Mouse (Mus musculus) kidney, adult 9 months (tissue): ENCODE measurements around the gene Ppara.

ENCODE experiments used
- DNase-seq: peaks from one replicate; pipeline ENCODE4 v3.0.0; 2022

The Ppara gene

GRCm38 (mm10) chr15:85730027-85730426 lies 4.8 kb upstream of the Ppara start:
- DNase-seq, result no peak

- peak; percentile 93 for DNase-seq
These were observed 2.7 kb upstream of the Ppara start for GRCm38 (mm10) chr15:85731885-85732603.

- peak; percentile 96 for DNase-seq
These were observed 2.2 kb upstream of the Ppara start for GRCm38 (mm10) chr15:85732604-85732968.

GRCm38 (mm10) chr15:85733686-85734085 lies 1.1 kb upstream of the Ppara start:
- peak; percentile 90 for DNase-seq

GRCm38 (mm10) chr15:85734148-85734547 lies 635 bp upstream of the Ppara start:
- DNase-seq, result peak; percentile 59

- peak; percentile 98 for DNase-seq
These were observed 466 bp downstream of the Ppara start for GRCm38 (mm10) chr15:85735063-85735835.

GRCm38 (mm10) chr15:85735836-85736190 lies 1.0 kb downstream of the Ppara start:
- DNase-seq, result no peak

- no peak for DNase-seq
These were observed 1.7 kb downstream of the Ppara start for GRCm38 (mm10) chr15:85736506-85736905.

- no peak for DNase-seq
These were observed 3.6 kb downstream of the Ppara start for GRCm38 (mm10) chr15:85738416-85738815.

GRCm38 (mm10) chr15:85738939-85739338 lies 4.2 kb downstream of the Ppara start:
- no peak for DNase-seq

- no peak for DNase-seq
These were observed 7.8 kb downstream of the Ppara start for GRCm38 (mm10) chr15:85742608-85743007.

- DNase-seq, result peak; percentile 69
These were observed 9.2 kb downstream of the Ppara start for GRCm38 (mm10) chr15:85743946-85744345.

GRCm38 (mm10) chr15:85746178-85746577 lies 11.4 kb downstream of the Ppara start:
- no peak for DNase-seq

- DNase-seq, result no peak
These were observed 11.9 kb downstream of the Ppara start for GRCm38 (mm10) chr15:85746671-85747070.

GRCm38 (mm10) chr15:85747951-85748350 lies 13.2 kb downstream of the Ppara start:
- DNase-seq, result no peak

GRCm38 (mm10) chr15:85748466-85748865 lies 13.7 kb downstream of the Ppara start:
- DNase-seq, result no peak

- peak; percentile 54 for DNase-seq
These were observed 14.4 kb downstream of the Ppara start for GRCm38 (mm10) chr15:85749141-85749540.

- peak; percentile 71 for DNase-seq
These were observed 15.3 kb downstream of the Ppara start for GRCm38 (mm10) chr15:85750115-85750514.

- no peak for DNase-seq
These were observed 17.9 kb downstream of the Ppara start for GRCm38 (mm10) chr15:85752655-85753054.

GRCm38 (mm10) chr15:85754033-85754650 lies 19.4 kb downstream of the Ppara start:
- no peak for DNase-seq

- no peak for DNase-seq
These were observed 20.4 kb downstream of the Ppara start for GRCm38 (mm10) chr15:85755214-85755613.

GRCm38 (mm10) chr15:85756611-85757010 lies 21.8 kb downstream of the Ppara start:
- no peak for DNase-seq

GRCm38 (mm10) chr15:85757768-85758167 lies 23.0 kb downstream of the Ppara start:
- no peak for DNase-seq

GRCm38 (mm10) chr15:85762761-85763160 lies 28.0 kb downstream of the Ppara start:
- no peak for DNase-seq
